Mouse (Mus musculus) kidney, adult 2 months (tissue): Measurements from ENCODE around the gene Opa3. TPM values are rescaled to one million over a fixed set of nuclear protein-coding genes. Genes with fewer than 3 reads are reported as not detected.
A peak's percentile ranks its signal among the peaks of the same experiment; 100 is the strongest.

Experiments
- DNase-seq: peaks from one replicate; pipeline ENCODE4 v3.0.0; 2021
- H3K27ac ChIP-seq: fragments of 200-500 bp; 2 replicates; pipeline ENCODE4 v1.5.1; 2012; ENCODE audit warnings: low read depth, low read length, control low read depth, inconsistent platforms; ENCODE audit not compliant: insufficient read depth
- H3K27me3 ChIP-seq: fragments of 200-500 bp; replicated peaks from 2 replicates; pipeline ENCODE4 v1.6.1; 2012; ENCODE audit warnings: mild to moderate bottlenecking, moderate library complexity, low read length, inconsistent platforms; ENCODE audit not compliant: control insufficient read depth, insufficient read depth
- H3K36me3 ChIP-seq: fragments of 200-500 bp; 2 replicates; pipeline ENCODE4 v1.6.1; 2012; ENCODE audit warnings: mild to moderate bottlenecking, moderate library complexity, low read length, inconsistent platforms; ENCODE audit not compliant: control insufficient read depth, insufficient read depth
- H3K4me1 ChIP-seq: fragments of 200-500 bp; 2 replicates; pipeline ENCODE4 v1.6.1; 2011; ENCODE audit warnings: low read length; ENCODE audit not compliant: control insufficient read depth, insufficient read depth
- H3K4me3 ChIP-seq: fragments of 200-500 bp; 2 replicates; pipeline ENCODE4 v1.5.1; 2011; ENCODE audit warnings: mild to moderate bottlenecking, low read depth, low read length, control low read depth; ENCODE audit not compliant: insufficient read depth
- CTCF ChIP-seq: fragments of 200-500 bp; conservative IDR thresholded peaks from 2 replicates; pipeline ENCODE4 v1.5.1; 2011; ENCODE audit warnings: low read depth, mild to moderate bottlenecking, control low read depth, low read length, moderate library complexity, mixed read lengths; ENCODE audit not compliant: insufficient read depth, insufficient read length
- POLR2A ChIP-seq: fragments of 200-500 bp; IDR thresholded peaks from one replicate; pipeline ENCODE4 v1.6.1; 2011; ENCODE audit warnings: low read depth, low read length, control low read depth
- WGBS: fragments of 180-500 bp; shearing (Covaris S2); methylation state at CpG from one replicate; pipeline ENCODE4 v1.1.7; 2018; 5-methylcytosine and 5-hydroxymethylcytosine counted together
- polyA plus RNA-seq: library from polyadenylated mRNA; depleted of rRNA; stranded (reverse); fragments of >200 nt; gene quantifications from 2 replicates; pipeline ENCODE4 v1.2.3, GENCODE M21; 2012

Opa3 gene
- polyA plus RNA-seq, 1 experiment: 41.7 TPM

DNA sequence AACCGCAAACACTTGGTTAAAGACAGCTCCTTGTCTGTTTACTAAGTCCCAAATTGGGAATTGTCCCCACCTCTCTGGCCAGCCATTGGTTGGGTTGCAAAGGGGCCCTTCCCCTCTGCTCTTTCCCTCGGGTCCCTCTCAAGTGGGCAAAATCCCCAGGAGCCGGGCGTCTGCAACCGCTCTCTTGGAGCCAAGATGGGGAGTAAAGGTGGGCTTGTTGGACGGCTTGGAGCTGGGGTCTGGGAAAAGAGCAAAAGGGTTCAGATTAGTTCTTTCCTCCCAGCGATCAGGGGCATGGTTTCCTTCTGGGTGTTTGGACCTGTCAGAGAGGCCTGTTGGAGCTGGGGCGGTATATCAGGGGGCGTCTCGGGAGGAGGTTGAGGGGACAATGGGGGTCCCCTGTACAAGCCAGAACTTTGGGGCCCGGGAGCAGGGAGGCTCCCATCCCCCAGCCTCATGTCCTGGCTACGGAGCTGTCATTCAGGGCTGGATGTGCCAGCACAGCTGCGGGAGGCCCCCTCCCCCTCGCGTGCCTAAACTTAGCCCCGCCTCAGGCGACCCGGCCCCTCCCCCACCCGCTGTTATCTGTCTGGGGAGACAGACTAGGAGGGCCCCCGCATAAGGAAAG lies 62.9 kb downstream of the Opa3 start:
- peak overlapping the region; percentile 38 for H3K4me3 ChIP-seq
- no peak for TF ChIP-seq POLR2A
- TF ChIP-seq CTCF: no peak
- WGBS: 7% methylated on average over 20 of the region's 20 CpGs
- no peaks in the 10 kb centered on the region for H3K36me3 ChIP-seq
- no peak for DNase-seq
- H3K27ac ChIP-seq: no peak overlapping the region
- peaks cover 3% of the 10 kb centered on the region; the same call in 1 of the 2 replicates for H3K4me1 ChIP-seq
- no peaks in the 10 kb centered on the region for H3K27me3 ChIP-seq

DNA sequence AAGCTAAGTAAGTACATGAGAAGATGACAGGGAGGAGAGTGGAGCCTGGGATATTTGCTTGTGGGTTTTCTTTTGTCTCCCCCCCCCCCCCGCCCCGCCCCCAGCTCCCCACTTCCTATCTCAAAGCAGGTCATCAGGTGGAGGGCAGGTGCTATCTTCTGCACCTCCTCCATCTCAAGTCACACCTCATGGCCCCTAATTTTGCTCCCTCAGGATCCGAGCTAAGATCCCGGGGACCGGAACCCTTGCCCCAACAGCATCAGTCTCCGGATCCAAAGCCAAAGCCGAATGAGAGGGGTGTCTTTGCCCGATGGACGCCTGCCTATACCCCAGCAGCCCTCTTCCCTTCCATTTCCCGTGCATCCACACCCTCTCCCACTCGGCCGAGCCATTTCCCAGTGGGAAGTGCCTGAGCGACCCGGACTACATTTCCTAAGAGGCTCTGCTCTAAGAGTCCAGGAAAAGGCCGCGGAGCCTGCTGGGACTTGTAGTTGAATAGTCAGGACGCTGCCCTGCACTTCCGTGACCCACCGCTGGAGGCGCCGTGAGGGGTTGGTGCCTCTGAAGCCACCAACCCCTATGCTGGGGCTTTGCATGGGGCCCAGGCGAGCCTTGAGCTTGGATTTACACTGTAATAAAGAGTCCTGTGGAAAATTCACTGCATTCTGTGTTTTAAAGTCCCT lies 67.5 kb downstream of the Opa3 start:
- Histone ChIP-seq H3K4me1 (peaks cover 3% of the 10 kb centered on the region; the same call in 1 of the 2 replicates), H3K36me3 (no peaks in the 10 kb centered on the region), H3K4me3 (peak overlapping the region; percentile 39), H3K27ac (no peak overlapping the region), H3K27me3 (no peaks in the 10 kb centered on the region)
- 10% methylated on average over 22 of the region's 22 CpGs for WGBS
- DNase-seq: peak; percentile 98
- TF ChIP-seq CTCF (peak; percentile 86), POLR2A (no peak)

DNA sequence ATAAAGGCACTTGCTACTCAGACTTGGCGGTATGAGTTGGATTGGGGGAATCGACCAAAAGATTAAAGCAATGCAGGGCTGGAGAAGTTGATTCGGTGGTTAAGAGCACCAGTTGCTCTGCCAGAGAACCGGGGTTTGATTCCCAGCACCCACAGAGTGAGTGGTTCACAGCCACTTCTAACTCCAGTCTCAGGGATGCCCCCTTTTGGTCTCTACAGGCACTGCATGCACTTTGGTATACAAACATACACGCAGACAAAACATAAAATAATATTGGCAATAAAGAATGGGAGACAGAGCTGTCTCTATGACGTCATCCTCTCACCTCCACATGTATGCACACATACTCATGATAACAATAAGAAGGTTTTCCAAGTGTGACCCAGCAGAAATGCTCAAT lies 68.9 kb downstream of the Opa3 start:
- peaks cover 6% of the 10 kb centered on the region; the same call in 1 of the 2 replicates for H3K4me1 ChIP-seq
- TF ChIP-seq CTCF (no peak), POLR2A (no peak)
- 91% methylated on average over 6 of the region's 6 CpGs for WGBS
- H3K27ac ChIP-seq: no peak overlapping the region
- H3K36me3 ChIP-seq: no peaks in the 10 kb centered on the region
- DNase-seq: no peak
- H3K27me3 ChIP-seq: no peaks in the 10 kb centered on the region
- no peak overlapping the region for H3K4me3 ChIP-seq

DNA sequence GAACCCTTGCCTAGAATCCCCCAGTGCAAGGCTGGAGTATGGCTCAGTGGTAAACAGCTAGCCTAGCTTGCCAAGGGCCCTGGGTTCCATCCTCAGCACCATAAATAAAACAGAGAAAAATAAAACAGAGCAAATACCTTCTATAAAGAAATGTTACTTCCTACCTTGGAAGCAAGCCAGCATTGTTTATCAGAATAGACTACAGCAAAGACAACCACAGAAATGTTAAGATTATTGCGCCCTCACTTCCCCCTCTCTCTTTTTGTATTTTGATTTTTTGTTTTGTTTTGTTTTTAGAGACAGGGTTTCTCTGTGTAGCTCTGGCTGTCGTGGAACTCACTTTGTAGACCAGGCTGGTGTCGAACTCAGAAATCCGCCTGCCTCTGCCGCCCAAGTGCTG lies 69.7 kb downstream of the Opa3 start:
- WGBS: 83% methylated on average over 5 of the region's 5 CpGs
- Histone ChIP-seq H3K27me3 (no peaks in the 10 kb centered on the region), H3K36me3 (no peaks in the 10 kb centered on the region), H3K27ac (no peak overlapping the region), H3K4me1 (peaks cover 6% of the 10 kb centered on the region; the same call in 1 of the 2 replicates), H3K4me3 (no peak overlapping the region)
- DNase-seq: no peak
- no peak for TF ChIP-seq CTCF
- TF ChIP-seq POLR2A: no peak

DNA sequence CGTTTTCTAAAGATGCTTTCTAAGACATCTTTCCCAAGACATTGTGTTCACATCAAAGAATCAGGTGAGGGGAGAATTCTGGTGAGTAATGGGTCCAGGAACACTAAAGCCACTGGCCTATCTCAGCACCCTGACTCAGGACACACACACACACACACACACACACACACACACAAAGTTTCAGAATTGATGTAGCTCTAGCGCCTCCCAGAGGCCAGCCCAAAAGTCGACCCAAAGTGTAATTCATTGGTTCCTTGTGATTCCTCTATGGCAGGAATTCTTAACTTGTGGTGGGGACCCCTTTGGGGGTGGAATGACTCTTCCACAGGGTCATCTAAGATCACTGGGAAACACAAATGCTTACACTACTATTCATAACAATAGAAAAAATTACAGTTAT lies 71.1 kb downstream of the Opa3 start:
- Histone ChIP-seq H3K27ac (no peak overlapping the region), H3K27me3 (no peaks in the 10 kb centered on the region), H3K36me3 (no peaks in the 10 kb centered on the region), H3K4me3 (no peak overlapping the region), H3K4me1 (peaks cover 6% of the 10 kb centered on the region; the same call in 1 of the 2 replicates)
- peak; percentile 76 for TF ChIP-seq CTCF
- no peak for TF ChIP-seq POLR2A
- WGBS: 17% methylated on average over 3 of the region's 3 CpGs
- DNase-seq: peak; percentile 49

DNA sequence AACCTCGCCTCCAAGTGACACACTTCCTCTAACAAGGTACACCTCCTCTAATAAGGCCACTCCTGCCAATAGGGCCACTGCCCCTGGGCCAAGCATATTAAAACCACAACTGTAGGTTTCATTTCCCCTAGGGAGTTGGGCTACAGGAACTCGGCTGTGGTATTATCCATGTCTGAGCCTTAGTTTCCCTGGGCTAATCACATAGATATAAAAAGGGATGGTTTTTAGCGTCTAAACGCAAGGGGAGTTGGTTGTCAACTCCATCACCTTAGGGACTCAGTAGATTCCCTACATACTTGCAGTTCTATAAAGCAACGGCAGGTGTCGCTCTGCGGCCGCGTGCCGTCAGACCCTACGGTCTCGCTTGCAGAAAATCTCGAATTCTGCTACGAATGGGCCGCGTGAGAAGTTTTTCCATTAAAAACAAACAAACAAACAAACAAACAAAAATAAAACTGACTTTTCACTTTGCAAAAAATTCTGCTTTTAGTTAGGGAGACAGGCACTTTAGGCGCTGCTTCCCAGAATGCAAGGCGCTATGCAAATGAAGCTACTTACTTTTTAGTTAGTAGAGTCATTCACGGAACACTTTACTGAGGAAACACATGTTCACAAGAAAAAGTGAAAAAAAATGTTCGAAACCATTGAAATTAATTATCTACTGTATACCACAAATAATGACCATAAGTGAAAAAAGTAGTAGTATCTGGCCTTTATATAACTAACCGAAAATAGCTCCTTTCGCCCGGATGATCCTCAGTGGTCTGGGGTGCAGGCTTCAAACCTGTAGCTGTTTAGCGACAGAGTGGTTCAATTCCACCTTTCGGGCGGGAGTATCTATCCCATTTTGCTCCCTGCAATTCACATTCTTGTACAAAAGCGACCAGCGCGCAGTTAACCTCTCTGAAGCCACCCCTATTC lies 72.6 kb downstream of the Opa3 start:
- WGBS: under 1% methylated on average over 29 of the region's 29 CpGs
- no peaks in the 10 kb centered on the region for H3K36me3 ChIP-seq
- no peak overlapping the region for H3K27ac ChIP-seq
- DNase-seq: peak; percentile 90
- no peaks in the 10 kb centered on the region for H3K27me3 ChIP-seq
- H3K4me3 ChIP-seq: peak overlapping the region; percentile 26
- TF ChIP-seq POLR2A (no peak), CTCF (peak; percentile 96)
- H3K4me1 ChIP-seq: peaks cover 3% of the 10 kb centered on the region; the same call in 1 of the 2 replicates
